Mouse (Mus musculus) thymus, adult 2 months (tissue): ENCODE results near the gene Frzb. TPM values are rescaled to one million over a fixed set of nuclear protein-coding genes. Genes with fewer than 3 reads are reported as not detected.

Source experiments
- DNase-seq: peaks from one replicate; pipeline ENCODE4 v3.0.0; 2021
- H3K27ac ChIP-seq: fragments of 200-500 bp; 2 replicates; pipeline ENCODE4 v1.5.1; 2012; ENCODE audit warnings: low read length, control low read depth; ENCODE audit not compliant: control insufficient read depth, insufficient read depth
- H3K27me3 ChIP-seq: fragments of 200-500 bp; 2 replicates; pipeline ENCODE4 v1.6.1; 2012; ENCODE audit warnings: mild to moderate bottlenecking, low read length, moderate library complexity, mixed read lengths; ENCODE audit not compliant: control insufficient read depth, insufficient read depth
- H3K36me3 ChIP-seq: fragments of 200-500 bp; 2 replicates; pipeline ENCODE4 v1.6.1; 2012; ENCODE audit warnings: mild to moderate bottlenecking, low read length, moderate library complexity; ENCODE audit not compliant: control insufficient read depth, insufficient read depth
- H3K4me1 ChIP-seq: fragments of 200-500 bp; replicated peaks from 2 replicates; pipeline ENCODE4 v1.6.1; 2012; ENCODE audit warnings: low read length; ENCODE audit not compliant: control insufficient read depth, insufficient read depth
- H3K4me3 ChIP-seq: fragments of 200-500 bp; 2 replicates; pipeline ENCODE4 v1.5.1; 2012; ENCODE audit warnings: mild to moderate bottlenecking, low read length, control low read depth, moderate library complexity; ENCODE audit not compliant: control insufficient read depth, insufficient read depth
- CTCF ChIP-seq: fragments of 200-500 bp; IDR thresholded peaks from 2 replicates; pipeline ENCODE4 v1.5.1; 2012; ENCODE audit warnings: mild to moderate bottlenecking, control low read depth, low read length, moderate library complexity, borderline replicate concordance; ENCODE audit not compliant: control insufficient read depth, poor library complexity, insufficient read depth; ENCODE audit errors: extremely low read depth
- POLR2A ChIP-seq: fragments of 200-500 bp; IDR thresholded peaks from 2 replicates; pipeline ENCODE4 v1.6.1; 2012; ENCODE audit warnings: mild to moderate bottlenecking, low read length, control low read depth, moderate library complexity; ENCODE audit not compliant: control insufficient read depth, poor library complexity, insufficient read depth; ENCODE audit errors: extremely low read depth
- WGBS: fragments of 180-500 bp; shearing (Covaris S2); methylation state at CpG from one replicate; pipeline ENCODE4 v1.1.7; 2018; 5-methylcytosine and 5-hydroxymethylcytosine counted together
- polyA plus RNA-seq: library from polyadenylated mRNA; depleted of rRNA; stranded (reverse); fragments of >200 nt; gene quantifications from 2 replicates; pipeline ENCODE4 v1.2.3, GENCODE M21; 2012

The Frzb gene
- polyA plus RNA-seq, 1 experiment = 0.32 TPM

GRCm38 (mm10) chr2:80430357-80431053 is 16.9 kb downstream of the Frzb start:
- WGBS = 29% methylated on average over 1 of the region's 1 CpGs
- H3K4me3 ChIP-seq = no peak overlapping the region
- TF ChIP-seq CTCF (no peak), POLR2A (no peak)
- H3K36me3 ChIP-seq = no peaks in the 10 kb centered on the region
- H3K27ac ChIP-seq = no peak overlapping the region
- no peaks in the 10 kb centered on the region for H3K27me3 ChIP-seq
- DNase-seq = no peak
- no peaks in the 10 kb centered on the region for H3K4me1 ChIP-seq

GRCm38 (mm10) chr2:80423116-80423515 is 24.3 kb downstream of the Frzb start:
- Histone ChIP-seq H3K27me3 (no peaks in the 10 kb centered on the region), H3K4me1 (no peaks in the 10 kb centered on the region), H3K27ac (no peak overlapping the region), H3K36me3 (no peaks in the 10 kb centered on the region), H3K4me3 (no peak overlapping the region)
- no peak for DNase-seq
- 98% methylated on average over 5 of the region's 5 CpGs for WGBS
- TF ChIP-seq POLR2A (no peak), CTCF (no peak)

GRCm38 (mm10) chr2:80421990-80422389 is 25.4 kb downstream of the Frzb start:
- WGBS = 62% methylated on average over 1 of the region's 1 CpGs

GRCm38 (mm10) chr2:80416286-80416685 is 31.1 kb downstream of the Frzb start:
- 97% methylated on average over 6 of the region's 6 CpGs for WGBS
- no peak for DNase-seq

More at GRCm38 (mm10) chr2:80421990-80422389, 25.4 kb downstream of the Frzb start:
- TF ChIP-seq POLR2A = no peak
- TF ChIP-seq CTCF = no peak
- no peaks in the 10 kb centered on the region for H3K27me3 ChIP-seq
- no peaks in the 10 kb centered on the region for H3K4me1 ChIP-seq
- H3K36me3 ChIP-seq = no peaks in the 10 kb centered on the region
- no peak overlapping the region for H3K27ac ChIP-seq
- no peak for DNase-seq
- no peak overlapping the region for H3K4me3 ChIP-seq

GRCm38 (mm10) chr2:80414387-80414786 is 33.0 kb downstream of the Frzb start:
- no peaks in the 10 kb centered on the region for H3K4me1 ChIP-seq
- TF ChIP-seq CTCF (no peak), POLR2A (no peak)
- WGBS = 97% methylated on average over 3 of the region's 3 CpGs
- H3K36me3 ChIP-seq = no peaks in the 10 kb centered on the region
- H3K27ac ChIP-seq = no peak overlapping the region
- H3K4me3 ChIP-seq = no peak overlapping the region
- no peaks in the 10 kb centered on the region for H3K27me3 ChIP-seq
- DNase-seq = no peak

More at GRCm38 (mm10) chr2:80416286-80416685, 31.1 kb downstream of the Frzb start:
- H3K4me1 ChIP-seq = no peaks in the 10 kb centered on the region
- TF ChIP-seq POLR2A (no peak), CTCF (no peak)
- no peak overlapping the region for H3K4me3 ChIP-seq
- H3K36me3 ChIP-seq = no peaks in the 10 kb centered on the region
- no peaks in the 10 kb centered on the region for H3K27me3 ChIP-seq
- no peak overlapping the region for H3K27ac ChIP-seq

- H3K4me1 ChIP-seq = no peaks in the 10 kb centered on the region
- WGBS = 88% methylated on average over 18 of the region's 18 CpGs
- H3K27ac ChIP-seq = no peak overlapping the region
- TF ChIP-seq CTCF = no peak
- no peak for TF ChIP-seq POLR2A
- H3K4me3 ChIP-seq = no peak overlapping the region
- DNase-seq = no peak
- no peaks in the 10 kb centered on the region for H3K36me3 ChIP-seq
- H3K27me3 ChIP-seq = no peaks in the 10 kb centered on the region
These were observed 34.3 kb downstream of the Frzb start for GRCm38 (mm10) chr2:80413124-80413523.
